Mouse (Mus musculus) midbrain, embryonic 11.5 days (tissue): Measurements from ENCODE around the gene Prrc2a. TPM values are rescaled to one million over a fixed set of nuclear protein-coding genes. Genes with fewer than 3 reads are reported as not detected.
A peak's percentile ranks its signal among the peaks of the same experiment; 100 is the strongest.
"Not testable (repeated sequence)": the region's sequence is repeated elsewhere in the genome, so short reads cannot be mapped to it uniquely, and the experiment has no call there.

Experiments
- ATAC-seq: fragments of 200-750 bp; cut with Nextera tagmentation; 2 replicates; pipeline ENCODE4 v1.8.0; 2017; ENCODE audit warnings: moderate TSS enrichment, moderate library complexity; ENCODE audit not compliant: low FRiP score
- DNase-seq: peaks from one replicate; pipeline ENCODE4 v3.0.0; 2015; ENCODE audit warnings: low spot score; ENCODE audit errors: missing footprints
- H3K27ac ChIP-seq: fragments of 300-500 bp; sonication (generic); 2 replicates; pipeline ENCODE4 v1.5.1; 2014; ENCODE audit warnings: low read depth, low read length
- H3K27me3 ChIP-seq: fragments of 300-500 bp; sonication (generic); 2 replicates; pipeline ENCODE4 v1.6.1; 2014; ENCODE audit warnings: mild to moderate bottlenecking, low read length, moderate library complexity, mixed read lengths; ENCODE audit not compliant: control insufficient read depth, insufficient read depth
- H3K36me3 ChIP-seq: fragments of 300-500 bp; sonication (generic); 2 replicates; pipeline ENCODE4 v1.6.1; 2014; ENCODE audit warnings: mild to moderate bottlenecking, low read length, moderate library complexity, mixed read lengths; ENCODE audit not compliant: control insufficient read depth, insufficient read depth
- H3K4me1 ChIP-seq: fragments of 300-500 bp; sonication (generic); 2 replicates; pipeline ENCODE4 v1.6.1; 2014; ENCODE audit warnings: low read length; ENCODE audit not compliant: control insufficient read depth, insufficient read depth
- H3K4me2 ChIP-seq: fragments of 300-500 bp; sonication (generic); 2 replicates; pipeline ENCODE4 v1.6.1; 2014; ENCODE audit warnings: mild to moderate bottlenecking, moderate library complexity
- H3K4me3 ChIP-seq: fragments of 300-500 bp; sonication (generic); 2 replicates; pipeline ENCODE4 v1.5.1; 2014; ENCODE audit warnings: low read depth, low read length
- H3K9ac ChIP-seq: fragments of 300-500 bp; sonication (generic); 2 replicates; pipeline ENCODE4 v1.6.1; 2014; ENCODE audit warnings: low read length
- H3K9me3 ChIP-seq: fragments of 300-500 bp; sonication (generic); 2 replicates; pipeline ENCODE4 v1.6.1; 2016; ENCODE audit warnings: low read length; ENCODE audit not compliant: control insufficient read depth
- WGBS: fragments of 180-500 bp; shearing (Covaris S2); extraction: QIAGEN DNeasy Blood & Tissue Kit; methylation state at CpG from one replicate; pipeline ENCODE4 v1.1.7; 2014; 5-methylcytosine and 5-hydroxymethylcytosine counted together
- polyA plus RNA-seq: library from polyadenylated mRNA; unstranded; fragments of >200 nt; fragmentation: Nextera tagmentation; extraction: Ambion mirVana; gene quantifications from 2 replicates; pipeline ENCODE4 v1.2.1, GENCODE M21; 2014

The Prrc2a gene
- polyA plus RNA-seq, 1 experiment from 2014 or later = 153 TPM

DNA sequence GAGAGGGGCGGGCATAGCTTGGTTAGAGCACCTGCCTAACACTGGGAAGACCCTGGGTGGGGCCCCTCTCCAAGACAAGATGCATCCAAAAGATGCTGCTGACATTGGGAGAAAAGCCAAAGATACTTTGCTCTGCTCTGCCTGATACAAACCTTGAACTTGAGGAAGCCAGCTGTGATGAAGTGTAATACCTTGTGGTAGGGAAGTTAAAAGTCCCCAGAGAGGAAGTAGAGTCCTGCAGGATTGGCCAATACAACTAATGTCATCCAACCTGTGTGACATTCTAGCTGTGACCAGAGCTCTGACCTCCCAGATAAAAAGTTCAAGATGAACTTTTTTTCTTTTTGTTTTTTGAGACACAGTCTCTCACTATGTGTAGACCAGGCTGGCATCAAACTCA, 39.6 kb downstream of the Prrc2a start:
- ATAC-seq (no peak), DNase-seq (no peak)
- no peak overlapping the region for H3K9ac ChIP-seq
- no peak overlapping the region for H3K4me2 ChIP-seq
- no peak overlapping the region for H3K27ac ChIP-seq
- H3K36me3 ChIP-seq = no peaks in the 10 kb centered on the region; the same call in 1 of the 2 replicates
- 100% methylated on average over 1 of the region's 1 CpGs for WGBS
- H3K9me3 ChIP-seq = no peaks in the 10 kb centered on the region
- H3K4me3 ChIP-seq = no peak overlapping the region
- no peaks in the 10 kb centered on the region for H3K27me3 ChIP-seq
- H3K4me1 ChIP-seq = peaks cover 21% of the 10 kb centered on the region

DNA sequence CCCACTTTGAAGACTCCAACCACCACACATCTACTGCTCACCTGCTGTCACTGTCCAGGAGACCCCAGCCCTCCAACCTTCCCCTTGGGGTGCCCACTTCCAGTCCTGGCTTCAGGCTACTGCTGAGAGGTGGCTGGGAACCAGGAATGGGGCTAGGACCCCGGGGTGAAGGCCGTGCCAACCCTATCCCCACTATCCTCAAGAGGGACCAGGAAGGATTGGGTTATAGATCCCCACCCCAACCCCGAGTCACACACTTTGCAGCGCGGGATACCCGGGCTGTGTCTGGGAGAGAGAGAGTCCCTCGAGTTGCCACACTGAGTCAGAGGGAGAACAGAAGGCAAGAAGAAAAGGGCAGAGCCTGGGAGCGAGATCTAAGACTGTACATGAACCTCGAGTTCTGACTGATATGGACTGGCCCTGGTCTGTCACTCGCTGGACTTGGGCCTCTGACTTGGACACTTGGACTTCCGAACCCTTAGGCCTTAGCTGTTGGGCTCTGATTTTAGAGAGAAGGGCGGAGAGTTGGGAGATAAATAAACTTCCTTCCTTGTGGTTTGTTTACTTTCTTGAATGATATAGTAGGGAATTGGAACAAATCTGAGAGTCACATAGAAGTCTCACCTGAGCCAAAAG, 40.3 kb downstream of the Prrc2a start:
- DNase-seq, H3K27me3 ChIP-seq: not testable (repeated sequence)
- WGBS = 93% methylated on average over 12 of the region's 12 CpGs

DNA sequence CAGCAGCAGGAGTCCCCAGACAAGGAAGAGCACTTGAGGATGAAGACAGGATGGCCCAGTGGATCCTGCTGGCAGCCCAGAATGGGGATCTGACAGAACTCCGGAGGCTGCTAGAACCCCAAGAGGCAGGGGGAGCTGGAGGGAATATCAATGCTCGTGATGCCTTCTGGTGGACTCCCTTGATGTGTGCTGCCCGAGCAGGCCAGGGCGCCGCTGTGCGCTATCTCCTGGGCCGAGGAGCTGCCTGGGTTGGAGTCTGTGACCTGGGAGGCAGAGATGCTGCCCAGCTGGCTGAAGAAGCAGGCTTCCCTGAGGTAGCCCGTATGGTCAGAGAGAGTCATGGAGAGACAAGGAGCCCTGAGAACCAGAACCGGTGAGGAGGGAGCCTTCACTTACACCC, 41.4 kb downstream of the Prrc2a start:
- peaks cover 23% of the 10 kb centered on the region for H3K4me1 ChIP-seq

More for the DNA sequence above, 40.3 kb downstream of the Prrc2a start:
- H3K4me3 ChIP-seq, H3K9ac ChIP-seq, ATAC-seq, H3K27ac ChIP-seq, H3K4me2 ChIP-seq, H3K9me3 ChIP-seq, H3K36me3 ChIP-seq: not testable (repeated sequence)
- peaks cover 23% of the 10 kb centered on the region for H3K4me1 ChIP-seq

DNA sequence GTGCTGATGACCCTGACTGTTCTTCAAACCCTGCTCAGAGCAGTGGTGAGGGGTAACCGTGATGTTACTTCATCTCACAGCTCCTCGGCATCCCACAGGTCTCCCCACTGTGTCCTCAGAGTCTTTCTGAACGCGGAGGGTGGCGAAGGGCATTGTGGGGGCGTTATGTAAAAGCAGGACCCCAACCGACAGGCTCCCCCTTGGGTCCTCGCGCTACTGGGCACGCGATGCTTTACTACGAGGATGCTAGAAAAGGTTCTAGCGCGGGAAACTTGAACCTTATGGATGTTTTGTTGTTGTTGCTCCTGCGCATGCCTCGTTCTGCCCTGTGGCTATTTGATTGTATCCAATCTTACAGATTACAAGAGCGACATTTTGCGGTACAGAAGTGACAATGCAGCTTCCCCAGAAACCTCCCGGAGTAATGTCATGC, 42.8 kb downstream of the Prrc2a start, which contains the start of gene Csnk2b:
TSS of gene Csnk2b (minus strand) at position 183 of the 433 bp plus-strand sequence.
- no peak for ATAC-seq
- peaks cover 8% of the 10 kb centered on the region for H3K36me3 ChIP-seq
- peak; percentile 93 for DNase-seq
- H3K27me3 ChIP-seq = no peaks in the 10 kb centered on the region
- H3K9ac ChIP-seq = peak within 1 kb of the TSS; percentile 88
- H3K27ac ChIP-seq = peak within 1 kb of the TSS; percentile 86
- peaks cover 20% of the 10 kb centered on the region for H3K4me1 ChIP-seq
- peak within 1 kb of the TSS; percentile 86 for H3K4me3 ChIP-seq
- peak within 1 kb of the TSS; percentile 98 for H3K4me2 ChIP-seq
- WGBS = under 1% methylated on average over 19 of the region's 19 CpGs
- H3K9me3 ChIP-seq = no peaks in the 10 kb centered on the region

More for the DNA sequence above, 41.4 kb downstream of the Prrc2a start:
- WGBS = 94% methylated on average over 9 of the region's 9 CpGs
- H3K27ac ChIP-seq, H3K4me2 ChIP-seq, ATAC-seq, H3K27me3 ChIP-seq, H3K36me3 ChIP-seq, H3K4me3 ChIP-seq, H3K9me3 ChIP-seq, H3K9ac ChIP-seq, DNase-seq: not testable (repeated sequence)

DNA sequence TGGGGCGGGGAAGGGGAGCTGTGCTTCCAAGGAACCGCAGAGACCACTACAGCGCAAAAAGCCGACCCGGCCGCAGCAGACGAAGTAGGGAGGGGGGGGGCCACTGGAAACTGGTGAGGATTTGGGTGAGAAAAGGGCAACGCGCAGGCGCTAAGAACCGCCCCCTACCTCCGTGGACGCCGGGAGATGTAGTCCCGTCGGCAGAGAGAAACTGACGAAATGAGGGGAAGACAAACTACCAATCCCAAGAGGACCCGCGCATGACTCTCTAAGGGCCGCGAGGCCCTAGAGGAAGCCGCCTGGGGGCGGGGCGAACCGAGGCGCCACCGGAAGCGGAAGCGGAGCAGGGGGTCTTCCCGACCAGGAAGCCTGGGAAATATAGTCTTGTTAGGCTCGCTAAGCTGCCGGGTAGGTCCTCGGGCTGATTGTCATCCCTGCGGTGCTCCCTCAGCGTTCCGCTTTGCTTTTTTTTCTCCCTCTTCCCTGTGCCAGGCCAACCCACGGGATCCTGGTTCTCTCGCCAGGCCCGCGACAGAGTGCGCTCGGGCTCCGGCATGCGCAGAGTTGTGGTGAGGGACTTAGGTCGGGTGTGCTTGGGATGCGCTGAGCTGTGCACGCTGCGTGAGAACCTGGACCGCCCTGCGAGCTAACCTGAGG, 43.4 kb downstream of the Prrc2a start, which contains the start of gene Gpank1:
TSS of gene Gpank1 (plus strand) at position 313 of the 657 bp plus-strand sequence.
- Histone ChIP-seq H3K27ac (peak within 1 kb of the TSS; percentile 86), H3K4me3 (peak within 1 kb of the TSS; percentile 86), H3K4me1 (peaks cover 15% of the 10 kb centered on the region), H3K4me2 (peak within 1 kb of the TSS; percentile 98), H3K9me3 (no peaks in the 10 kb centered on the region), H3K9ac (peak within 1 kb of the TSS; percentile 88), H3K27me3 (no peaks in the 10 kb centered on the region), H3K36me3 (peaks cover 10% of the 10 kb centered on the region)
- under 1% methylated on average over 49 of the region's 50 CpGs for WGBS
- ATAC-seq (peak; percentile 95), DNase-seq (peak; percentile 98)

DNA sequence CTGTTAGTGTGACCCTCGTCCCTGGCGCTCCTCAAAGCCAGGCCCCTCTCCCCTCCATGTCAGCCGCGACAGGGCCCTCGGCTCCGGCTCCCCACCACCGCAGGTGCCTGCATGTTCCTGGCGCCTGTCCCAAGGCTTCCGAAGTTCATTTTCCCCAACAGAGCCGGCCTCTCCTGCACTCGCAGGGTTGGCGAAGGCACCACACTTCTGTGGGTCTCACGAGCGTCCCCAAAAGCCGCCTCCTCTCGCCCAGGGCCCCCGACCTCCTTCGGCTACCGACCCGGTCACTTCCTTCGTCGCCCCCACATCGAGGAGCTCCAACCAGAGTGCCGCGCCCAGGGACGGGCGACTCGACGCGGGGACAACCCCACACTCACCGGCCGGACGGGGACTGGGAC, 44.0 kb downstream of the Prrc2a start:
- ATAC-seq = no peak; the same call in 1 of the 2 replicates
- Histone ChIP-seq H3K4me2 (peak overlapping the region; percentile 98), H3K27me3 (no peaks in the 10 kb centered on the region), H3K9me3 (no peaks in the 10 kb centered on the region), H3K4me1 (peaks cover 13% of the 10 kb centered on the region), H3K4me3 (peak overlapping the region; percentile 86), H3K36me3 (peaks cover 14% of the 10 kb centered on the region), H3K27ac (no peak overlapping the region), H3K9ac (peak overlapping the region; percentile 88)
- DNase-seq = peak; percentile 86
- under 1% methylated on average over 33 of the region's 33 CpGs for WGBS

DNA sequence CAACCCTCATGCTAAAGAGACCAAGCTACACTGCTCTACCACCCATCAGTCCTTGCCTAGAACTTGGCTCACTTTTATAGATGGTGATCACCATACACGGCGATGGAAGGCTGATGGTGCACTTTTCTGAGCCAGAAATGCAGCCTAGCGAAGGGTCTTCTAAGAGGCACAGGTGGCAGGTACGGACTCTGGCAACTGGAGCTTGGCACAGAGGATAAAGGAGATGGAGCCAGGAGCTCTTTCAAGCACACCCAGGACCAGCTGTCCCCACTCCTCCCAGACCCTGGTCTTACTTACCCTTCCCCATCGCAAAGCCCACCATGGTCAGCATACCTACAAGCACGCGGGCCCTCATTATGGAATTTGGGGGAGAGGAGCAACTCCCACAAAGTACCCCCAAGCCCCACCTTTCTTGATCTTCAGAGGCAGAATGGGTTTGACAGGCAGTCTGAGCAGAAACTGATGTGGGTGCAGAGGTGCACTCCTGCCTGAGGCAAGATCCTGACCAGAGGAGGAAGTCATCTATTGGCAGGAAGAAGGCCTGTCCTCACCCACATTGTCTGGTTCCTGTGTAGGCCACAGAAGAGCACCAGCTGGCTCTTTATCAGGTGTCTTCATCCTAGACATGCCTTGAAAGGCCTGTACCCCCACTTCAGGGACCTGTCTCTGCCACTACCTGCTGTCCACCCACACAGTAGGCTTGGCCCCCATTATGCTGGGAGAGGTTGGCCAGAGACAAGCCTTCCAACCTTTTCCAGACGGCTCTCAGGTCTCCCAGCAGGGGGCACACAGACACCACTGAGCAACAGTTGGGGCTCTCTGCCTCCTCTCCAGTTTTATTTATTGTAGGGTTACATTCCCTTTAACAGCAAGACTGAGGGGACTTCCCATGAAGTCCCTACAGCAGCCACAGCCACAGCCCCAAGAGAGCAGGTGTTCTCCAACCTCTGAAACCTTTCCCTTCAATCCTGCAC, 49.4 kb downstream of the Prrc2a start, which contains the start of gene Ly6g5b:
TSS of gene Ly6g5b (minus strand) at position 383 of the 974 bp plus-strand sequence.
- H3K27ac ChIP-seq = no peak within 1 kb of the TSS
- ATAC-seq = no peak
- H3K4me1 ChIP-seq = peaks cover 4% of the 10 kb centered on the region
- H3K4me2 ChIP-seq = no peak within 1 kb of the TSS
- H3K36me3 ChIP-seq = peaks cover 18% of the 10 kb centered on the region
- no peak within 1 kb of the TSS for H3K4me3 ChIP-seq
- WGBS = 87% methylated on average over 8 of the region's 8 CpGs
- no peak for DNase-seq
- H3K9ac ChIP-seq = no peak within 1 kb of the TSS; the same call in 1 of the 2 replicates
- no peaks in the 10 kb centered on the region for H3K27me3 ChIP-seq
- no peaks in the 10 kb centered on the region for H3K9me3 ChIP-seq

DNA sequence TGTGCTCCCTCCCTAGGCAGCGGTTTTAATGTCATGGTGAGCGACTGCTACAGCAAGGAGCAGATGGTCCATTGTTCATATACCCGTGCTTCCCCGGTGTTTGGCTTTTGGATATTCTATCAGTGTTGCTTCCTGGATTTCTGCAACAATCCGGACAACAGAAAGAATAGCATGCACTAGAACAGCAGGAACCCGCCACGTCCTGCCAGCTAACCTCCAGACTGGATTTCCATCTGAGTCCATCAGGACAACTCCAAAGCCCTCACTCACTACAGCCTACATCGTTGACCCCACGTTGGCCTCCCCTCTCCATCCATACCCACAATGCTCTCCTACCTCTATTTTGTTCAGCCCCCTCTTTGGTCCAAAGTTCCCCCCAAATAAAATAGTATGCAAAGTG, 52.9 kb downstream of the Prrc2a start:
- 75% methylated on average over 9 of the region's 9 CpGs for WGBS
- no peaks in the 10 kb centered on the region for H3K9me3 ChIP-seq
- H3K9ac ChIP-seq = no peak overlapping the region
- H3K4me2 ChIP-seq = no peak overlapping the region
- H3K4me3 ChIP-seq = no peak overlapping the region
- ATAC-seq = no peak
- H3K4me1 ChIP-seq = no peaks in the 10 kb centered on the region
- H3K27me3 ChIP-seq = no peaks in the 10 kb centered on the region
- no peak overlapping the region for H3K27ac ChIP-seq
- peaks cover 10% of the 10 kb centered on the region for H3K36me3 ChIP-seq
- DNase-seq = no peak
